Mouse (Mus musculus): ENCODE data around the gene Zscan12. TPM values are rescaled to one million over a fixed set of nuclear protein-coding genes. Genes with fewer than 3 reads are reported as not detected.

Zscan12 gene
- total and polyA plus RNA-seq, 3 experiments = 10.2 to 14.7 (median 10.6) TPM

DNA sequence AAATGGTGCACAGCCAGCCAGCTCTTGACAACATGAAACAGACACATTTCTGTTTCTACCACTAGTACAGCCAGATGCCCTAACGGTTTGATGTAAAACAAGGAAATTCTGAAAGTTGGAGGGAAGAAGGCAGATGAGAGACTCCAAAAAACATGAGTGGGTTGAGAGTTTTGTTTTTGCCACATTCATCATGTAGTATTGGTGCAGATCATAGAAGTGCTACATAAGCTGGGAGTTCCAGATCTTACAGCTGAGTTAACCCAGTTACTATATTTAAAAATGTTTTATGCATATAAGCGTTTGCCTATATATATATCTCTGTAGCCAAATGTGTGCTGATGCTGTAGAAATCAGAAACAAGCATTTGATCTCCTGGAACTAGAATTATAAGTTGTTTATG, 10.1 kb downstream of the Zscan12 start:
- no peak overlapping the region for H3K9ac ChIP-seq (ENCODE audit: insufficient read depth, low read depth)
- dilution Hi-C loops (cut with MboI; ENCODE audit: extremely low pct_ligation_motif_present, extremely low pct_unique_long_range_greater_than_20kb, low sequenced_read_pairs) = no loop called here

GRCm38 (mm10) chr13:21377773-21378172, 15.2 kb downstream of the Zscan12 start:
- in situ Hi-C loops (cut with MboI; ENCODE audit: low pct_ligation_motif_present, low pct_unique_long_range_greater_than_20kb, low sequenced_read_pairs) = loop anchor here (25.0 kb wide), 1 partner anchor 335 kb away; the partner anchor contains the start of genes Hist1h2ai, Hist1h2bl, Hist1h2bm and Hist1h3h
- Histone ChIP-seq H3K79me2 (replicated peaks; ENCODE audit: control insufficient read depth, extremely low read depth, insufficient read depth, poor library complexity, severe bottlenecking) (no peaks in the 10 kb centered on the region), H3K4me2 (ENCODE audit: insufficient read depth, low read depth, poor library complexity, severe bottlenecking) (no peak overlapping the region), H3K36me3 (replicated peaks in 1 of 2; ENCODE audit: control insufficient read depth in 1 of 2, insufficient read depth in 1 of 2, low read length in 1 of 2) (no peaks in the 10 kb centered on the region), H3K9me3 (replicated peaks; ENCODE audit: low read length) (no peaks in the 10 kb centered on the region), H3K4me1 (ENCODE audit: control insufficient read depth in 1 of 2, insufficient read depth in 2 of 2) (peaks cover 0 to 12% of the 10 kb centered on the region in 2 experiments; a peak in 2 of 4 replicates), H3K4me3 (replicated peaks in 1 of 3; ENCODE audit: low read depth in 2 of 3, low read length in 2 of 3, poor library complexity in 1 of 3) (no peak overlapping the region), H3K9ac (ENCODE audit: insufficient read depth, low read depth) (no peak overlapping the region), H3K27ac (ENCODE audit: insufficient read depth, low read depth) (no peak overlapping the region), H3K27me3 (replicated peaks) (no peaks in the 10 kb centered on the region)
- no peak for TF ChIP-seq POLR2A (IDR thresholded peaks at IDR 0.05; ENCODE audit: low read depth, low read length)
- no peak for TF ChIP-seq USF1 (IDR thresholded peaks at IDR 0.05; ENCODE audit: low read depth, low read length)
- TF ChIP-seq JUN (IDR thresholded peaks at IDR 0.05; ENCODE audit: insufficient read depth, low read depth, low read length) = no peak
- TF ChIP-seq CTCF (conservative IDR thresholded peaks at IDR 0.05 in 1 of 2, IDR thresholded peaks at IDR 0.05 in 1 of 2; ENCODE audit: low read depth in 2 of 2, low read length in 2 of 2) = no peak
- no peak for TF ChIP-seq RAD21 (IDR thresholded peaks at IDR 0.05; ENCODE audit: low read depth, low read length)
- TF ChIP-seq MXI1 (IDR thresholded peaks at IDR 0.05; ENCODE audit: low read depth, low read length) = no peak
- TF ChIP-seq RCOR1 (conservative IDR thresholded peaks at IDR 0.05; ENCODE audit: low read depth, low read length) = no peak
- TF ChIP-seq EP300 (IDR thresholded peaks at IDR 0.05; ENCODE audit: low read length) = no peak
- no peak for TF ChIP-seq PAX5 (IDR thresholded peaks at IDR 0.05; ENCODE audit: low read length)
- TF ChIP-seq TBP (conservative IDR thresholded peaks at IDR 0.05; ENCODE audit: low read depth, low read length) = no peak
- TF ChIP-seq GABPA (IDR thresholded peaks at IDR 0.05; ENCODE audit: insufficient replicate concordance, low read depth, low read length) = no peak
- dilution Hi-C loops (cut with MboI; ENCODE audit: extremely low pct_ligation_motif_present, extremely low pct_unique_long_range_greater_than_20kb, low sequenced_read_pairs) = no loop called here
- no peak for DNase-seq (ENCODE audit: extremely low read depth)

More for the DNA sequence above, 10.1 kb downstream of the Zscan12 start:
- in situ Hi-C loops (cut with MboI; ENCODE audit: low pct_ligation_motif_present, low pct_unique_long_range_greater_than_20kb, low sequenced_read_pairs) = no loop called here
- H3K79me2 ChIP-seq (replicated peaks; ENCODE audit: control insufficient read depth, extremely low read depth, insufficient read depth, poor library complexity, severe bottlenecking) = no peaks in the 10 kb centered on the region
- H3K4me1 ChIP-seq (ENCODE audit: control insufficient read depth in 1 of 2, insufficient read depth in 2 of 2) = peaks cover 0 to 3% of the 10 kb centered on the region in 2 experiments; a peak in 2 of 4 replicates
- H3K27ac ChIP-seq (ENCODE audit: insufficient read depth, low read depth) = no peak overlapping the region
- H3K4me2 ChIP-seq (ENCODE audit: insufficient read depth, low read depth, poor library complexity, severe bottlenecking) = no peak overlapping the region
- no peak for DNase-seq (ENCODE audit: extremely low read depth)
- no peak overlapping the region for H3K4me3 ChIP-seq (replicated peaks in 1 of 3; ENCODE audit: low read depth in 2 of 3, low read length in 2 of 3, poor library complexity in 1 of 3)
- TF ChIP-seq ZNF384 (IDR thresholded peaks at IDR 0.05; ENCODE audit: low read depth, low read length) = no peak
- no peak for TF ChIP-seq USF1 (IDR thresholded peaks at IDR 0.05; ENCODE audit: low read depth, low read length)
- TF ChIP-seq MXI1 (IDR thresholded peaks at IDR 0.05; ENCODE audit: low read depth, low read length) = no peak
- no peak for TF ChIP-seq RAD21 (IDR thresholded peaks at IDR 0.05; ENCODE audit: low read depth, low read length)
- no peak for TF ChIP-seq MAZ (IDR thresholded peaks at IDR 0.05; ENCODE audit: low read depth, low read length)
- H3K9me3 ChIP-seq (replicated peaks; ENCODE audit: low read length) = no peaks in the 10 kb centered on the region
- H3K36me3 ChIP-seq (replicated peaks in 1 of 2; ENCODE audit: control insufficient read depth in 1 of 2, insufficient read depth in 1 of 2, low read length in 1 of 2) = peaks cover 19 to 40% of the 10 kb centered on the region in 2 experiments
- H3K27me3 ChIP-seq (replicated peaks) = no peaks in the 10 kb centered on the region

DNA sequence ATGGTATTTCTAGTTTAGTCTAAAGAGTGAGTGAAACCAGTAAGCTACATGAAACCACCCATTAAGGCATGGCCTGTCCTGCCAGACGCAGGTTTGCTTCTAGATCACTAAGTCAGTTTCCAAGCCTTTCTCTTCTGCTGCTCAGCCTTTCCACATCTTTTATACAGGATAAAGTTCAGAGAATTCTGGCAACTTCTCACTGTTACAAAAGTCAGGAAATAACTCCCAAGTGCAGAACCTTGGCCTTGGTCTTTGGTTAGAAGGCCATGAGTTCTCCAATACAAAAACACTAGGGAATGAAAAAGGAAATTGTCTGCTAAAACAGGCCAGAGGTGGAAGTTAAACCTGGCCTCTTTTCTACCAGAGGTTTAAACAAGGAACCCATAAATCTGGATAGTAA, 32.6 kb downstream of the Zscan12 start:
- TF ChIP-seq IRF4 (IDR thresholded peaks at IDR 0.05; ENCODE audit: low read depth, low read length) (no peak), POLR2AphosphoS2 (IDR thresholded peaks at IDR 0.05; ENCODE audit: low read depth, low read length) (no peak), ELF1 (IDR thresholded peaks at IDR 0.05; ENCODE audit: low read depth, low read length) (no peak), E2F4 (IDR thresholded peaks at IDR 0.05; ENCODE audit: insufficient replicate concordance, low read depth, low read length) (no peak), GABPA (IDR thresholded peaks at IDR 0.05; ENCODE audit: insufficient replicate concordance, low read depth, low read length) (no peak), CHD1 (IDR thresholded peaks at IDR 0.05; ENCODE audit: low read depth, low read length) (no peak), TCF12 (IDR thresholded peaks at IDR 0.05; ENCODE audit: low read depth, low read length) (no peak), TBP (conservative IDR thresholded peaks at IDR 0.05; ENCODE audit: low read depth, low read length) (no peak), MXI1 (IDR thresholded peaks at IDR 0.05; ENCODE audit: low read depth, low read length) (no peak), RCOR1 (conservative IDR thresholded peaks at IDR 0.05; ENCODE audit: low read depth, low read length) (no peak), MEF2A (IDR thresholded peaks at IDR 0.05; ENCODE audit: borderline replicate concordance, low read depth, low read length) (no peak)

More for the DNA sequence above, 32.6 kb downstream of the Zscan12 start:
- in situ Hi-C loops (cut with MboI; ENCODE audit: low pct_ligation_motif_present, low pct_unique_long_range_greater_than_20kb, low sequenced_read_pairs) (loop anchor here (25.0 kb wide), 1 partner anchor 317 kb away; the partner anchor contains the start of genes Hist1h2ai, Hist1h2bl, Hist1h2bm and Hist1h3h), dilution Hi-C loops (cut with MboI; ENCODE audit: extremely low pct_ligation_motif_present, extremely low pct_unique_long_range_greater_than_20kb, low sequenced_read_pairs) (no loop called here)
- no peaks in the 10 kb centered on the region for H3K9me3 ChIP-seq (replicated peaks; ENCODE audit: low read length)
- H3K9ac ChIP-seq (ENCODE audit: insufficient read depth, low read depth) = no peak overlapping the region
- H3K27ac ChIP-seq (ENCODE audit: insufficient read depth, low read depth) = no peak overlapping the region
- no peak for DNase-seq (ENCODE audit: extremely low read depth)
- peaks cover 0 to 30% of the 10 kb centered on the region in 2 experiments; a peak in 2 of 4 replicates for H3K4me1 ChIP-seq (ENCODE audit: control insufficient read depth in 1 of 2, insufficient read depth in 2 of 2)
- no peak overlapping the region for H3K4me3 ChIP-seq (replicated peaks in 1 of 3; ENCODE audit: low read depth in 2 of 3, low read length in 2 of 3, poor library complexity in 1 of 3)
- no peaks in the 10 kb centered on the region for H3K27me3 ChIP-seq (replicated peaks)
- no peak overlapping the region for H3K4me2 ChIP-seq (ENCODE audit: insufficient read depth, low read depth, poor library complexity, severe bottlenecking)
- 0 out of 2 replicates have a peak, but pooled peaks cover 2% of the 10 kb centered on the region for H3K79me2 ChIP-seq (replicated peaks; ENCODE audit: control insufficient read depth, extremely low read depth, insufficient read depth, poor library complexity, severe bottlenecking)
- peaks cover 63 to 89% of the 10 kb centered on the region in 2 experiments for H3K36me3 ChIP-seq (replicated peaks in 1 of 2; ENCODE audit: control insufficient read depth in 1 of 2, insufficient read depth in 1 of 2, low read length in 1 of 2)
